Mouse (Mus musculus) embryonic facial prominence, embryonic 10.5 days (tissue): ENCODE results near the gene Acp4. TPM values are rescaled to one million over a fixed set of nuclear protein-coding genes. Genes with fewer than 3 reads are reported as not detected.
A peak's percentile ranks its signal among the peaks of the same experiment; 100 is the strongest.
"Not testable (repeated sequence)": the region's sequence is repeated elsewhere in the genome, so short reads cannot be mapped to it uniquely, and the experiment has no call there.

Source experiments
- DNase-seq: peaks from one replicate; pipeline ENCODE4 v3.0.0-alpha.2; 2017; ENCODE audit warnings: low spot score
- H3K27ac ChIP-seq: fragments of 300-500 bp; sonication (generic); replicated peaks from 2 replicates; pipeline ENCODE4 v1.5.1; 2016; ENCODE audit warnings: mild to moderate bottlenecking
- H3K27me3 ChIP-seq: fragments of 300-500 bp; sonication (generic); replicated peaks from 2 replicates; pipeline ENCODE4 v1.6.1; 2016; ENCODE audit warnings: low read depth, mild to moderate bottlenecking; ENCODE audit not compliant: poor library complexity, severe bottlenecking
- H3K36me3 ChIP-seq: fragments of 300-500 bp; sonication (generic); replicated peaks from 2 replicates; pipeline ENCODE4 v1.6.1; 2016; ENCODE audit warnings: mild to moderate bottlenecking, moderate library complexity
- H3K4me1 ChIP-seq: fragments of 300-500 bp; sonication (generic); 2 replicates; pipeline ENCODE4 v1.6.1; 2016
- H3K4me3 ChIP-seq: fragments of 300-500 bp; sonication (generic); 2 replicates; pipeline ENCODE4 v1.5.1; 2016; ENCODE audit warnings: mild to moderate bottlenecking, moderate library complexity
- H3K9me3 ChIP-seq: fragments of 300-500 bp; sonication (generic); 2 replicates; pipeline ENCODE4 v1.6.1; 2016; ENCODE audit warnings: mild to moderate bottlenecking
- WGBS: fragments of 180-500 bp; shearing (Covaris S2); methylation state at CpG from one replicate; pipeline ENCODE4 v1.1.7; 2016; 5-methylcytosine and 5-hydroxymethylcytosine counted together
- polyA plus RNA-seq: library from polyadenylated mRNA; unstranded; fragments of >200 nt; fragmentation: Nextera tagmentation; extraction: Ambion mirVana; gene quantifications from 2 replicates; pipeline ENCODE4 v1.2.1, GENCODE M21; 2016

The Acp4 gene
- 0.16 TPM in 1 of 2 replicates, not detected in the other for polyA plus RNA-seq

DNA sequence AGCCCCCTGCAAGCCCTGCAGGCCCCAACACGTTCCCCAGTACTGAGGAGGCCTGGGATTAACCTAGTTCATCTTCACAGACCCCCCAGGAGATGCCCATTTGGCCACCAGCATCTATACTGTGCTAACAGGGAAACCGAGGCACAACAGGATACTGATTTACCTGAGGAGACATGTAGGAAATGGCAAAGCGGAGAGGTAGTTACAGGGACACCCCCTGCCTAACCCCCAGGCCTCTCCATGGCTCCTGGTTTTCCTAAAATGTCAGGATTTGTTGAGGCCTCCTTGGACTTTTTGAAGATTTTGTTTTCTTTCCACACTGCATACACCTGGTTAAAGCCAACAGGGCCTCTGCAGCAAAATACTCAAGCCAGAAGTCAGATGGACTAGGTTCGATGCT lies at the start of gene Acp4:
Acp4 (minus strand) TSS at position 101 of the 400 bp plus-strand sequence.
- WGBS = 78% methylated on average over 4 of the region's 4 CpGs
- Histone ChIP-seq H3K4me3 (no peak within 1 kb of the TSS), H3K36me3 (peaks cover 30% of the 10 kb centered on the region), H3K27me3 (peaks cover 20% of the 10 kb centered on the region), H3K27ac (no peak within 1 kb of the TSS), H3K4me1 (0 out of 2 replicates have a peak, but pooled peaks cover 3% of the 10 kb centered on the region), H3K9me3 (no peaks in the 10 kb centered on the region)
- no peak for DNase-seq

DNA sequence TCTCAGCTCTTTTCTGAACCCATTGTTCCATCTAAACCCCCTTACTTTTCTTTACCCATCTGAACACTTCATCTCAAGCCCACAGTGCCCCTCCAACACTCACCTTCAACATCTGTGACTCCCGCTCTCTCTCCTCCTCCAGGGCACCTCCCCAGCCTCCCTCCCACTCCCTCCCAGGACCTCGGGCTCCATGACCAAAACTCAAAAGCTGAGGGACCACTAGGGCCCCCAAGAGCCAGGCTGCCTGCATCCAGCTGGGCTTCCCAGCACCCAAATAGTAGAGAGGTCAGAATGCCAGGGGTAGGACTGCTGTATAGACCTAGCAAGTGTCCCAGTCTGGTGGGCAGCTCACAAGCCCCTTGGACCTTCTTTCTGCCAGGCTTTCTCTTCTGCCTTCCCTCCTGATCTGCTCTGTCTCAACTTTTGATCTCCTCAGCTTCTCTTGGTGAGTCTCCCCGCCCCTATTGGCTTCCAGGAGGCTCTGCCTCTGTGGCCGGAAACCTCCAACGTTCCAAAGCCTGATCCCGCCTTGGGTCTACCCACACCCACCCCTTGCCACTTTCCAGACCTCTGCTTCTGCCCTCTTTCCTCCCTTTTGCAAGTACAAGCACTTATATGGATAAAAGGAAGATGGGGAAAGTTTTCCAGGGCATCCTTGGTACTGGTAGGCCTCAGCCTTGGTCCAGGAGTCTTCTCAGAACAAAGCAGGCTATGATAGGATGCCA lies 49.5 kb upstream of the Acp4 start, which contains the start of gene Clec11a:
Clec11a (minus strand) TSS at position 387 of the 725 bp plus-strand sequence.
- Histone ChIP-seq H3K27ac (peak within 1 kb of the TSS; percentile 96), H3K27me3 (peaks cover 55% of the 10 kb centered on the region), H3K36me3 (no peaks in the 10 kb centered on the region), H3K4me3 (peak within 1 kb of the TSS; percentile 78), H3K9me3 (no peaks in the 10 kb centered on the region), H3K4me1 (peaks cover 51% of the 10 kb centered on the region)
- 55% methylated on average over 6 of the region's 6 CpGs for WGBS
- DNase-seq = no peak

DNA sequence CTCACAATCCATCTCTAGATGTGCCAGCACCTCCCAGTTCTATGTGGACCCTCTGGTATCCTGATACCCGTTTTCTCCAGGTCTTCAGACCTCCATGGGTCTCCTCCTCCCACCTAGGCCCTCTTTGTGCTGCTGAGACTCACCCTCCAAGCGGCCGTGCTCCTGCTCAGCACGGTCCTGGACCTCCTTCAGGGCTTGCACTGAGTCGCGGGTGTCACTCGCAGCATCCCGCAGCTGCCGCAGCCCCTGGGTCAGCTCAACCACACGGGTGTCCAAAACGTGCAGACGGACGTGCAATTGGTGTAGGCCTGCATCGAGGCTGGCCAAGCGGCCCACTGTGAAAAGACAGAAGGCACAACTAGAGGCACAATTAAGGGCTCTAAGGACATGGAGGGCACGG lies 48.5 kb upstream of the Acp4 start:
- Histone ChIP-seq H3K4me1 (peaks cover 41% of the 10 kb centered on the region), H3K27me3 (peaks cover 45% of the 10 kb centered on the region), H3K4me3 (peak overlapping the region; percentile 78), H3K36me3 (no peaks in the 10 kb centered on the region), H3K27ac (peak overlapping the region; percentile 96), H3K9me3 (no peaks in the 10 kb centered on the region)
- 8% methylated on average over 16 of the region's 16 CpGs for WGBS
- peak; percentile 34 for DNase-seq

DNA sequence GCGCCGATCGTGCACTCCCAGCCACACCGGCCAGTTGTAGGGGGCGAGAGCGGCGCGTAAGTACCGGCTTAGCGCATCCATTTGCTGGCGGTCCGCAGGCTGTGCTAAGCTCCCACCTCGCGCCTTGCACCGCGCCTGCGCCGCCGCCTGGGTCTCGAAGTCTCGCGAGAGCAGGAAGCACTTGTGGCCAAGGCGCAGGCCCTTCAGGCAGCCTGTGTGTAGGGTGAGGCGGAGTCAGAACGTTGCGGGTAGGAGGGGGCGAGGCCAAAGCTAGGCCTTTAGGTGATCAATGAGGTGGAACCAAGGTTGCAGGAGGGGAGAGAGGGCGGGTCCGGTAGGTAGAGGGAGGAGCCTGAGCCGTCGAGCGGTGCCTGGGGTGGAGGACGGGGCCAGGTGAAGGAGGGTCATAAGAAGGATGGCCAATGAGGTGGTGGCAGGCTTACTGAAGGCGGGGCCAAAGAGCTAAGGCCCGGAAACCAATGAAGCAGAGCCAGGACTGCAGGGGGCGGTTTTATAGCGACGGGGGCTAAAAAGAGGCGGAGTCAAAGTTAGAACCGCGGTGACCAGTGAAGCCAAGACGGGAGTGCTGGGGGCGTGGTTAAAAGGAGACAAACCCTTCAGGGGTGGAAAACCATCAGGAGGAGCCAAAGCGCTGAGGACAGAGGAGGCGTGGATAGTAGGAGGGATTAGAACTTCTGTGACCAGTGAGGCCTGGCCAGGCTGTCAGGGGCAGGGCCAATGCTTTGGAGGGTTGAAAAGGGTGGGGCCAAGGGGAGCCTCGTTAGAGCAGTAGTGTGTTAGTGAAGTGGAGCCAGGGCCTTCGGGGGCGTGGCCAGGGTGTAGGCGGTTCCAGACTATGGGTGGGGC lies 47.8 kb upstream of the Acp4 start:
- Histone ChIP-seq H3K4me3 (peak overlapping the region; percentile 78), H3K27me3 (peaks cover 38% of the 10 kb centered on the region), H3K4me1 (peaks cover 34% of the 10 kb centered on the region), H3K36me3 (no peaks in the 10 kb centered on the region), H3K9me3 (no peaks in the 10 kb centered on the region), H3K27ac (peak overlapping the region; percentile 96)
- WGBS = under 1% methylated on average over 49 of the region's 49 CpGs
- peak; percentile 99 for DNase-seq

DNA sequence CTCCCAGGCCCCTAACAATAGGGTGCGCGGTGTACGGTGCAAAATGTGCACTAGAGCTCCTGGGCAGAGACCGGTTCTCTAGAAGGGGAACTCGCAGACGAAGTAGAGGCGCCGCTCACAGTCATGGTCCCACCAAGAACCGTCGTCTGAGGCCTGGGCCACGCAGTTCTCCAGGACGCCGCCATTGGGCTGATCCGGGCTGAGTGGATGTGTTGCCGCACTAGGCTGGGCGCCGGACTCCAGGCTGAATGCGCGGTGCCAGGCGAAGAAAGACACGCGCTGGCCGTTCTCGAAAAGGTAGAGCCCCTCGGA lies 47.2 kb upstream of the Acp4 start:
- H3K27ac ChIP-seq = peak overlapping the region; percentile 96
- peaks cover 32% of the 10 kb centered on the region for H3K27me3 ChIP-seq
- WGBS = under 1% methylated on average over 25 of the region's 25 CpGs
- no peaks in the 10 kb centered on the region for H3K36me3 ChIP-seq
- H3K9me3 ChIP-seq = no peaks in the 10 kb centered on the region
- H3K4me3 ChIP-seq = peak overlapping the region; percentile 78
- H3K4me1 ChIP-seq = peaks cover 32% of the 10 kb centered on the region
- DNase-seq = no peak

DNA sequence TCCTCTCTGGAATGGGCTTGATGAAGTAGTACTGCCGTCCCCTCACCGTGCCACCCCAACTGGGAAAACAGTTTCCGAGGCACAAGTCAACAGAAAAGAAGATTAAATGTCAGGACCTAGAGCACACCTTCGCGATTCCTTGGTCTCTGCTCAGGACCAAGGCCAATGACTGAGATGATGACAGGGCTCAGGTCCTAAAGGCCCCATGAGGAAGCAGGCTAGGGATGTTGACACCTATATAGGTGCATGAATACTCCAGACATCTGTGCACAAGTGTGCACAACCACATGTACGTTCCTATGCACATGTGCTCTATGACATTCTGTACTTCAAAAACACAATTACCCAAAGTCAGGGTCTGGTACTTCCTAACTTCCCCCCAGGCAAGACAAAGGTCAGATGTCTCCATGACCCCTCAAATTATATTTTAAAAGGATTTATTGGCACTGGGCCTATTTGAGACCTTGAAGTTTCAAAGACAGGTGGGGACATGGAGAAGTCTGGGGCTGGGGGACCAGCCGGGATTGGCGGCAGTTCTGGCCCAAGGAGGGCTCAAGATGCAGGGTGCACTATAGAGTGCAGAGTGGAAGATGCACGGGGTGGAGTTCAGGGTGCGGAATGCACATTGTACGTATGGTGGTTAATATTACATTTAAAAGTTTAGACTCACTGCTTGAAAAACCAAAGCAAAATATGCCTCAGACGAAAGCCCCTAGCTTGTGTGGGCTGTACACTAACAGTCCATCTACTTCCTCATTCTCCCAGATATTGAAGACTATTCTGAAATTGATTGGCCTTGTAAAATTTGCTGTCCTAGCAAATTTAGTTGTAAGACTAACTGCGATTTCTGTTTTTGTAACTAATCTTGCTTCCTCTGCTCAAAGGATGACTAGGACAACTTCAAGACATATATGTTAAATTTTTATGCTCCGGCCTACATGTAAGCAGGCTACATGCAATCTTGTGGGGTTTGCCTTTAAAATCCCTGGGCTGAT lies 46.5 kb upstream of the Acp4 start:
- Histone ChIP-seq H3K27me3 (peaks cover 25% of the 10 kb centered on the region), H3K9me3 (no peaks in the 10 kb centered on the region), H3K4me3 (peak overlapping the region; percentile 78), H3K36me3 (no peaks in the 10 kb centered on the region), H3K27ac (peak overlapping the region; percentile 96), H3K4me1 (peaks cover 32% of the 10 kb centered on the region)
- WGBS = 86% methylated on average over 14 of the region's 14 CpGs
- DNase-seq = no peak

DNA sequence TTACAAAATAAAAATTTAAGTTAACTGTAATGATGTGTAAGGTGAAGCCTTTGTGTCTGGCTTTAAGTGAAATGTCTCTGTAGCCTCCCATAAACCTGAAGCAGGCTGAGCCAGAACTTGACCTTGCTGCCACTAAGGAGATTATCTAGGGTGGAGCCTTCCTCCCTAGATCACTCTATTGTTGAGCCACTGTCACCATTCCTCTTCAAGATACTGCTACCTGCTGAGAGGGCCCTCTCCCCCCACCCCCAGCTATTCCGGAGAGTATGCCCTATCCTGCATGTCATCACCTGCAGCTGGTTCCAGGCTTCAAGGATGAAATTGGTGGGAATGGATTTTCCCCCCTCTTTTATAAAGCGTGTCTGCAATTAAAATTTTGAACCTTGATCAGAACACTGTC lies 40.3 kb upstream of the Acp4 start:
- H3K4me1 ChIP-seq, H3K9me3 ChIP-seq, H3K36me3 ChIP-seq, DNase-seq, H3K27ac ChIP-seq, H3K4me3 ChIP-seq, H3K27me3 ChIP-seq: not testable (repeated sequence)
- WGBS = 81% methylated on average over 2 of the region's 2 CpGs

DNA sequence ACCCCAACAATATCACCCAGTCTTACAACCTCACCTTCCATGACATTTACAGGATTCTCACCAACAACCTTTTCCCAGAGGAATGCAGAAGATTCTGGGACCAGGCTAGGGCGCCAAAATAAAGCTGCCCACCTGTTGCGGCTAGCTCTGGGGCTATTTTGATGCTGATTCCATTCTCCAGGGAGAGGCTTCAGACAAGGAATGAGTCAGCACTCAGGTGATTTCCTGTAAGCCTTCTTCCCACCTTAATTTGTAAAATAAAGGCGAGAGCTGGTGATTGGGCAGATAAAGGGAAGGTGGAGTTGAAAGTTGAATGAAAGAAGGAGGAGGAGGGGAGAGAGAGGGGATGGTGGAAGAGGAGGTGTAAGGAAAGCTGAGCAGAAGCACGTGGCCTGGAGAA lies 34.2 kb upstream of the Acp4 start:
- H3K4me1 ChIP-seq = no peaks in the 10 kb centered on the region
- no peaks in the 10 kb centered on the region for H3K36me3 ChIP-seq
- 49% methylated on average over 4 of the region's 4 CpGs for WGBS
- no peak overlapping the region for H3K27ac ChIP-seq
- H3K27me3 ChIP-seq = no peaks in the 10 kb centered on the region
- H3K9me3 ChIP-seq = peaks cover 5% of the 10 kb centered on the region; the same call in 1 of the 2 replicates
- DNase-seq = no peak
- no peak overlapping the region for H3K4me3 ChIP-seq

DNA sequence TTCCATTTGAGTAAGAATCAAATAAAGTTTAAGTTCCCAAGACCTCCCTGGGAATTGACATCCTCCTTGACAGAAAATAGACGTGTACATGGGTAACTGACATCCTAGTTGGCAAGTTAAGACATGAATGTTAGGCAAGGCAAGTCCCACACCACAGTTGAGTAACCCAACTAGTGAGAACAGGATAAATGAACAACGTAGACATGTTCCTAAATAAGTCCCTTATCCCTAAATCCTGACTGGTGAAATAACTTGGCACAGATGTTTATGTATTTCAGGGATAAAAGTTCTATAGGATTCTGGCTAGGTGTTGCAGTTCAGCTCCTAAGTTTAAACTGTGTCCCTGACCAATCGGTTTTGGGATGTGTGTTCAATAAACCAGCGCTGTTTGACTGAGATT lies 33.8 kb upstream of the Acp4 start:
- DNase-seq = no peak
- Histone ChIP-seq H3K36me3 (no peaks in the 10 kb centered on the region), H3K4me3 (no peak overlapping the region), H3K27me3 (no peaks in the 10 kb centered on the region), H3K4me1 (no peaks in the 10 kb centered on the region), H3K9me3 (peaks cover 5% of the 10 kb centered on the region; the same call in 1 of the 2 replicates), H3K27ac (no peak overlapping the region)
- WGBS = 79% methylated on average over 4 of the region's 4 CpGs

DNA sequence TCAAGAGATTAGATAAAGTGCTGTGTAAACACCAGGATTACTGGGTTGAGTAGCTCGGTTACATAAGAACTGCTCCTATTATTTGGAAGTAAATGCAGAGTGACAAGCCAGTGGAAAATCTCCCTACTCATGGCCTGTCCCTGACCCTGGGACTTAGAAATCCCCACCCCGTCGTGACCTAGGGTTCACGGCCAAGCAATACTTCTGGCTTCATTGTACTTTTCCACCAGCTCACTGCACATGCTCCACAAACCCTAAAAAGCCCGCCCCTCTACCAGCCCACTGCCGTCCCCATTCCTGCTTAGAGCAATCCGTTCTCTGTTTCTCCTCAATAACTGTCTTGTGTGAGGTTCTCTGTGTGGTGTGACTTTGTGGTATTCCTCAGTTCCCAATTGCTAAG lies 30.6 kb upstream of the Acp4 start:
- H3K4me1 ChIP-seq = no peaks in the 10 kb centered on the region
- no peak overlapping the region for H3K27ac ChIP-seq
- no peak overlapping the region for H3K4me3 ChIP-seq
- WGBS = 71% methylated on average over 7 of the region's 7 CpGs
- H3K27me3 ChIP-seq = no peaks in the 10 kb centered on the region
- no peaks in the 10 kb centered on the region for H3K36me3 ChIP-seq
- H3K9me3 ChIP-seq = peaks cover 5% of the 10 kb centered on the region; the same call in 1 of the 2 replicates
- DNase-seq = no peak

DNA sequence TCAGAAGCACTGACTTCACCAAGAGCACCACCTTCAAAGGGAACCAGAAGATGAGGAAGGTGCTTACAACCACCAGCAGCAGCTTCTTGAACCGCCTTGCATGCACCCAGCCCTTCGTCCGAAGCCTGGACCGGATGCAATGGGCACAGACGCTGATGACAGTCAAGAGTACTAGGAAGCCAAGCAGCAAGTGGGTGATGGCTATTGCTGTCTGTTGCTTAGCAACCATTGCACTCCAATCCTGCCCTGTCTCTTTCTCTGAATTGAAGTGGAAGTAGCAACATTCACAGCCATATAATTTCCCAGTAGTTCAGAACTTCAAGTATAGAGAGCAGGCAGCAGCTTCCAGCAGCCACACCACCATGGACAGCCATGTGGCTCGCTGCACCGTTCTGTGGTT lies 24.4 kb upstream of the Acp4 start:
- H3K27me3 ChIP-seq = no peaks in the 10 kb centered on the region
- no peaks in the 10 kb centered on the region for H3K36me3 ChIP-seq
- WGBS = 84% methylated on average over 7 of the region's 7 CpGs
- no peak overlapping the region for H3K4me3 ChIP-seq
- no peaks in the 10 kb centered on the region for H3K4me1 ChIP-seq
- no peak overlapping the region for H3K27ac ChIP-seq
- no peak for DNase-seq
- H3K9me3 ChIP-seq = 0 out of 2 replicates have a peak, but pooled peaks cover under 1% of the 10 kb centered on the region

DNA sequence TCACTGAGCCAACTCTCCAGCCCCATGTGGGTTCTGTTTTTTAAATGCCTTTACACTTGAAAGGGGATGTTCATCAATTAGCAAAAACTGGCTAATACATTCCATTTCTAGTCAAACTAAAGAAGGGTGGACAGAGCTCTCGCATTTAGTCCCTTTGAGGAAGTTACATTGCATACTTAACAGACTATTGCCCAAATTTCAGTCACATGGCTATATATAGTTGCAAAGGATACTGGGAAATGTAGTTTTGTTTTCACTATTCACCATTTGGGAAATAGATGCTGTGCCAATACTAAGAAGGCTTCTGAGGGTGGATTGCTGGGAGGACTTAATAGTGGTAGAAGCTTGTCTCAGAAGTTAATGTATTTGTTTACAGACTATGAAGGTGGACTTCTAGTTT lies 23.8 kb upstream of the Acp4 start:
- no peak for DNase-seq
- Histone ChIP-seq H3K4me3 (no peak overlapping the region), H3K4me1 (no peaks in the 10 kb centered on the region), H3K36me3 (no peaks in the 10 kb centered on the region), H3K27me3 (0 out of 2 replicates have a peak, but pooled peaks cover 4% of the 10 kb centered on the region), H3K27ac (no peak overlapping the region), H3K9me3 (no peaks in the 10 kb centered on the region)
- 73% methylated on average over 1 of the region's 1 CpGs for WGBS
